Mouse (Mus musculus) kidney, adult 8-10 months (tissue): Measurements from ENCODE around the gene Ick.
"Not testable (repeated sequence)": the region's sequence is repeated elsewhere in the genome, so short reads cannot be mapped to it uniquely, and the experiment has no call there.

Experiments used
- DNase-seq, 2 experiments: peaks; one replicate each; pipeline ENCODE4 v3.0.0; 2022

Ick gene

GRCm38 (mm10) chr9:78105501-78105932 lies 3.5 kb upstream of the Ick start:
- DNase-seq, result no peak

- DNase-seq, result peak; percentile 42 to 68
Observed at GRCm38 (mm10) chr9:78106821-78107220, 2.2 kb upstream of the Ick start.

GRCm38 (mm10) chr9:78107582-78107911 lies 1.4 kb upstream of the Ick start:
- DNase-seq, result no peak

GRCm38 (mm10) chr9:78107912-78108795 lies 838 bp upstream of the Ick start:
- peak; percentile 70 to 74 for DNase-seq

GRCm38 (mm10) chr9:78109656-78110055 lies 664 bp downstream of the Ick start:
- no peak for DNase-seq

- DNase-seq, result no peak
Observed at GRCm38 (mm10) chr9:78111456-78111855, 2.5 kb downstream of the Ick start.

- peak; percentile 86 to 92 for DNase-seq
Observed at GRCm38 (mm10) chr9:78112770-78113537, 4.0 kb downstream of the Ick start.

GRCm38 (mm10) chr9:78113538-78113885 lies 4.5 kb downstream of the Ick start:
- no peak for DNase-seq

GRCm38 (mm10) chr9:78115746-78116145 lies 6.8 kb downstream of the Ick start:
- DNase-seq, result no peak

GRCm38 (mm10) chr9:78117690-78118089 lies 8.7 kb downstream of the Ick start:
- DNase-seq, result no peak

GRCm38 (mm10) chr9:78121358-78121757 lies 12.4 kb downstream of the Ick start:
- peak in 1 of 2 experiments; percentile 28 for DNase-seq

GRCm38 (mm10) chr9:78121985-78122384 lies 13.0 kb downstream of the Ick start:
- DNase-seq, result no peak

- no peak for DNase-seq
Observed at GRCm38 (mm10) chr9:78122939-78123712, 14.1 kb downstream of the Ick start.

GRCm38 (mm10) chr9:78124297-78124696 lies 15.3 kb downstream of the Ick start:
- no peak for DNase-seq

GRCm38 (mm10) chr9:78126007-78126406 lies 17.0 kb downstream of the Ick start:
- DNase-seq, result no peak

- DNase-seq, result no peak
Observed at GRCm38 (mm10) chr9:78126643-78127042, 17.7 kb downstream of the Ick start.

- DNase-seq, result no peak
Observed at GRCm38 (mm10) chr9:78135658-78136057, 26.7 kb downstream of the Ick start.

- no peak for DNase-seq
Observed at GRCm38 (mm10) chr9:78138044-78138676, 29.2 kb downstream of the Ick start.

GRCm38 (mm10) chr9:78139463-78139862 lies 30.5 kb downstream of the Ick start:
- no peak for DNase-seq

GRCm38 (mm10) chr9:78146099-78146498 lies 37.1 kb downstream of the Ick start:
- no peak for DNase-seq

- no peak for DNase-seq
Observed at GRCm38 (mm10) chr9:78146627-78147026, 37.6 kb downstream of the Ick start.

- DNase-seq, result no peak
Observed at GRCm38 (mm10) chr9:78148149-78148548, 39.2 kb downstream of the Ick start.

- not testable (repeated sequence) for DNase-seq
Observed at GRCm38 (mm10) chr9:78149770-78150169, 40.8 kb downstream of the Ick start.
